Mouse (Mus musculus): Measurements from ENCODE around the gene Abhd17b. TPM values are rescaled to one million over a fixed set of nuclear protein-coding genes. Genes with fewer than 3 reads are reported as not detected.
"Not testable (repeated sequence)": the region's sequence is repeated elsewhere in the genome, so short reads cannot be mapped to it uniquely, and the experiment has no call there.

Abhd17b gene
- total and polyA plus RNA-seq, 2 experiments from 2014 or later: 55.5 to 58.6 TPM

GRCm38 (mm10) chr19:21615801-21616200 is 37.2 kb upstream of the Abhd17b start:
- TF ChIP-seq CTCF (IDR thresholded peaks at IDR 0.05; ENCODE audit: low read depth): no peak
- no peak overlapping the region for H3K27ac ChIP-seq
- no peak overlapping the region for H3K4me2 ChIP-seq (ENCODE audit: low read depth, low read length)
- no peaks in the 10 kb centered on the region for H3K27me3 ChIP-seq (ENCODE audit: insufficient read depth, low read length)
- 91% methylated on average over 3 of the region's 3 CpGs for WGBS
- no peaks in the 10 kb centered on the region for H3K36me3 ChIP-seq (ENCODE audit: insufficient read depth, low read length)
- DNase-seq (ENCODE audit: low spot score): no peak
- H3K9me3 ChIP-seq (ENCODE audit: low read length): no peaks in the 10 kb centered on the region
- no peak for ATAC-seq
- no peak overlapping the region for H3K4me3 ChIP-seq (ENCODE audit: low read length)
- no peak overlapping the region for H3K9ac ChIP-seq (replicated peaks; ENCODE audit: low read length)
- H3K4me1 ChIP-seq (ENCODE audit: insufficient read depth, low read length): no peaks in the 10 kb centered on the region

- no peak for TF ChIP-seq CTCF (IDR thresholded peaks at IDR 0.05; ENCODE audit: low read depth)
- Histone ChIP-seq H3K36me3 (ENCODE audit: insufficient read depth, low read length) (no peaks in the 10 kb centered on the region), H3K27ac (no peak overlapping the region), H3K9me3 (ENCODE audit: low read length) (no peaks in the 10 kb centered on the region), H3K27me3 (ENCODE audit: insufficient read depth, low read length) (no peaks in the 10 kb centered on the region), H3K9ac (replicated peaks; ENCODE audit: low read length) (no peak overlapping the region), H3K4me3 (ENCODE audit: low read length) (no peak overlapping the region), H3K4me1 (ENCODE audit: insufficient read depth, low read length) (no peaks in the 10 kb centered on the region), H3K4me2 (ENCODE audit: low read depth, low read length) (no peak overlapping the region)
- 65% methylated on average over 3 of the region's 3 CpGs for WGBS
- ATAC-seq: no peak
- peak; percentile 50 for DNase-seq (ENCODE audit: low spot score)
Measured at GRCm38 (mm10) chr19:21623410-21624147, 29.4 kb upstream of the Abhd17b start.

GRCm38 (mm10) chr19:21624148-21624535 is 28.8 kb upstream of the Abhd17b start:
- Histone ChIP-seq H3K36me3 (ENCODE audit: insufficient read depth, low read length) (no peaks in the 10 kb centered on the region), H3K9ac (replicated peaks; ENCODE audit: low read length) (no peak overlapping the region), H3K4me1 (ENCODE audit: insufficient read depth, low read length) (no peaks in the 10 kb centered on the region), H3K9me3 (ENCODE audit: low read length) (no peaks in the 10 kb centered on the region), H3K4me3 (ENCODE audit: low read length) (no peak overlapping the region), H3K27ac (no peak overlapping the region), H3K27me3 (ENCODE audit: insufficient read depth, low read length) (no peaks in the 10 kb centered on the region), H3K4me2 (ENCODE audit: low read depth, low read length) (no peak overlapping the region)
- ATAC-seq (no peak), DNase-seq (ENCODE audit: low spot score) (no peak)
- WGBS: 89% methylated on average over 4 of the region's 4 CpGs
- TF ChIP-seq CTCF (IDR thresholded peaks at IDR 0.05; ENCODE audit: low read depth): no peak

- Histone ChIP-seq H3K4me2 (ENCODE audit: low read depth, low read length) (no peak overlapping the region), H3K4me3 (ENCODE audit: low read length) (no peak overlapping the region), H3K27me3 (ENCODE audit: insufficient read depth, low read length) (no peaks in the 10 kb centered on the region), H3K9ac (replicated peaks; ENCODE audit: low read length) (no peak overlapping the region), H3K4me1 (ENCODE audit: insufficient read depth, low read length) (no peaks in the 10 kb centered on the region), H3K9me3 (ENCODE audit: low read length) (no peaks in the 10 kb centered on the region), H3K27ac (no peak overlapping the region), H3K36me3 (ENCODE audit: insufficient read depth, low read length) (no peaks in the 10 kb centered on the region)
- no peak for ATAC-seq
- no peak for TF ChIP-seq CTCF (IDR thresholded peaks at IDR 0.05; ENCODE audit: low read depth)
- no peak for DNase-seq (ENCODE audit: low spot score)
- 83% methylated on average over 6 of the region's 6 CpGs for WGBS
Measured at GRCm38 (mm10) chr19:21626271-21626988, 26.6 kb upstream of the Abhd17b start.

GRCm38 (mm10) chr19:21628440-21628839 is 24.5 kb upstream of the Abhd17b start:
- H3K27me3 ChIP-seq (ENCODE audit: insufficient read depth, low read length); ATAC-seq; H3K27ac ChIP-seq; H3K4me3 ChIP-seq (ENCODE audit: low read length); H3K4me1 ChIP-seq (ENCODE audit: insufficient read depth, low read length); H3K9ac ChIP-seq (replicated peaks; ENCODE audit: low read length); H3K9me3 ChIP-seq (ENCODE audit: low read length); DNase-seq (ENCODE audit: low spot score); H3K4me2 ChIP-seq (ENCODE audit: low read depth, low read length); H3K36me3 ChIP-seq (ENCODE audit: insufficient read depth, low read length): not testable (repeated sequence)
- WGBS: 74% methylated on average over 10 of the region's 11 CpGs

- H3K9ac ChIP-seq (replicated peaks; ENCODE audit: low read length): no peak overlapping the region
- H3K4me2 ChIP-seq (ENCODE audit: low read depth, low read length): no peak overlapping the region
- DNase-seq (ENCODE audit: low spot score): no peak
- ATAC-seq: no peak
- H3K27ac ChIP-seq: no peak overlapping the region
- no peaks in the 10 kb centered on the region for H3K9me3 ChIP-seq (ENCODE audit: low read length)
- H3K27me3 ChIP-seq (ENCODE audit: insufficient read depth, low read length): no peaks in the 10 kb centered on the region
- no peaks in the 10 kb centered on the region for H3K4me1 ChIP-seq (ENCODE audit: insufficient read depth, low read length)
- no peaks in the 10 kb centered on the region for H3K36me3 ChIP-seq (ENCODE audit: insufficient read depth, low read length)
- TF ChIP-seq CTCF (IDR thresholded peaks at IDR 0.05; ENCODE audit: low read depth): no peak
- WGBS: 87% methylated on average over 1 of the region's 1 CpGs
- no peak overlapping the region for H3K4me3 ChIP-seq (ENCODE audit: low read length)
Measured at GRCm38 (mm10) chr19:21629030-21629429, 24.0 kb upstream of the Abhd17b start.

GRCm38 (mm10) chr19:21629501-21629900 is 23.5 kb upstream of the Abhd17b start:
- Histone ChIP-seq H3K9ac (replicated peaks; ENCODE audit: low read length) (no peak overlapping the region), H3K27ac (no peak overlapping the region)
- 81% methylated on average over 1 of the region's 1 CpGs for WGBS

More at GRCm38 (mm10) chr19:21629501-21629900, 23.5 kb upstream of the Abhd17b start:
- Histone ChIP-seq H3K27me3 (ENCODE audit: insufficient read depth, low read length) (no peaks in the 10 kb centered on the region), H3K4me1 (ENCODE audit: insufficient read depth, low read length) (no peaks in the 10 kb centered on the region), H3K36me3 (ENCODE audit: insufficient read depth, low read length) (no peaks in the 10 kb centered on the region), H3K9me3 (ENCODE audit: low read length) (no peaks in the 10 kb centered on the region), H3K4me2 (ENCODE audit: low read depth, low read length) (no peak overlapping the region), H3K4me3 (ENCODE audit: low read length) (no peak overlapping the region)
- TF ChIP-seq CTCF (IDR thresholded peaks at IDR 0.05; ENCODE audit: low read depth): no peak
- DNase-seq (ENCODE audit: low spot score) (no peak), ATAC-seq (no peak)
